Mouse (Mus musculus) embryonic fibroblast, embryonic 13.5 days (primary cell): ENCODE measurements around the gene Idh1. TPM values are rescaled to one million over a fixed set of nuclear protein-coding genes. Genes with fewer than 3 reads are reported as not detected.

ENCODE experiments used
- H3K27ac ChIP-seq: 2 replicates; pipeline ENCODE4 v1.5.1; 2012; ENCODE audit warnings: low read length, control low read depth, inconsistent platforms; ENCODE audit not compliant: insufficient read depth
- H3K4me1 ChIP-seq: 2 replicates; pipeline ENCODE4 v1.6.1; 2011; ENCODE audit warnings: low read length; ENCODE audit not compliant: control insufficient read depth, insufficient read depth
- H3K4me3 ChIP-seq: 2 replicates; pipeline ENCODE4 v1.5.1; 2011; ENCODE audit warnings: mild to moderate bottlenecking, control low read depth, low read length; ENCODE audit not compliant: insufficient read depth
- CTCF ChIP-seq: IDR thresholded peaks from 2 replicates; pipeline ENCODE4 v1.5.1; 2011; ENCODE audit warnings: mild to moderate bottlenecking, control low read depth, low read length, moderate library complexity, borderline replicate concordance; ENCODE audit not compliant: insufficient read depth
- POLR2A ChIP-seq: IDR thresholded peaks from 2 replicates; pipeline ENCODE4 v1.6.1; 2011; ENCODE audit warnings: low read depth, mild to moderate bottlenecking, control low read depth, low read length, moderate library complexity
- polyA plus RNA-seq: library from polyadenylated mRNA; stranded (reverse); fragments of >200 nt; gene quantifications from 2 replicates; pipeline ENCODE4 v1.2.4, GENCODE M21; 2011; ENCODE audit warnings: low read depth; ENCODE audit not compliant: missing spikeins, insufficient read length

Idh1 gene
- polyA plus RNA-seq, 1 experiment, result 106 TPM

DNA sequence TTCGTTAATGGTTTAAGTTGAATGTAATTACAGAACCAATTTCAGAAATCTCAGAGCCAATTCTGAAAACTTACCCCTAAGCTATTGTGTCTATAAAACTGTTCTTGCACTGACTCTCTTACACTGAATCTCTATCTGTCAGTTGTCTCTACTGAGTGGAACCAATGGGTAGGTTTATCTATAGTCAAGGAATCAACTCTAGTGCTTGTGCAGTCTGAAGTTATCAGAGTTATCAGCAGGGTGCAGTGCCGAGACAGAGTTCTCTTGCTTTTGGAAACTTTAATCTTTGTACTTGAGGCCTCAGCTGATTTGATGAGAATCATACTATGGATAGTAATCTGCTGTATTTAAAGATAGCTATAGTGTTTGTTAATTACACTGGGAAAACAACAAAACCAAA is 12.1 kb upstream of the Idh1 start:
- Histone ChIP-seq H3K4me3 (no peak overlapping the region), H3K27ac (no peak overlapping the region), H3K4me1 (no peaks in the 10 kb centered on the region)
- TF ChIP-seq CTCF (no peak), POLR2A (no peak)

GRCm38 (mm10) chr1:65193226-65193625 is 6.9 kb upstream of the Idh1 start:
- Histone ChIP-seq H3K4me3 (no peak overlapping the region), H3K4me1 (no peaks in the 10 kb centered on the region), H3K27ac (no peak overlapping the region)
- TF ChIP-seq POLR2A (no peak), CTCF (no peak)

DNA sequence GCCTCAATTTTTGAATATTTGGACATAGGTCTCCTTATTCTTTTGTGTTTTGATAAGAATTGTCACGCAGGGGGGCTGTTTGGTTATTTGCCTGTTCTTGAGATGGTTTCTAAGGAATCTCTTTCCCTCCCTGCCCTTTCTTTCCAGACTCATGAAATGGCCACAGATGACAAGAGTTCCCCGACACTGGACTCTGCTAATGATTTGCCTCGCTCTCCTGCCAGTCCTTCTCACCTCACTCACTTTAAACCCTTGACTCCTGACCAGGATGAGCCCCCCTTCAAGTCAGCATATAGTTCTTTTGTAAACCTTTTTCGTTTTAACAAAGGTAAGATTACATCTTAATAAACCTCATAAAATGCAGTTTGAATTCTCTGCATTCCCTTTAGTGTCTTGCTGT is 3.9 kb upstream of the Idh1 start:
- no peak overlapping the region for H3K27ac ChIP-seq
- H3K4me1 ChIP-seq, result no peaks in the 10 kb centered on the region
- H3K4me3 ChIP-seq, result no peak overlapping the region
- no peak for TF ChIP-seq POLR2A
- no peak for TF ChIP-seq CTCF

GRCm38 (mm10) chr1:65187074-65187430 is 752 bp upstream of the Idh1 start:
- Histone ChIP-seq H3K27ac (no peak overlapping the region), H3K4me3 (peak overlapping the region; percentile 99), H3K4me1 (no peaks in the 10 kb centered on the region)
- TF ChIP-seq POLR2A, result no peak
- no peak for TF ChIP-seq CTCF

GRCm38 (mm10) chr1:65185524-65186205 is 635 bp downstream of the Idh1 start:
- 0 out of 2 replicates have a peak overlapping the region, but pooled peaks have one; percentile 48 for H3K27ac ChIP-seq
- TF ChIP-seq CTCF, result no peak
- TF ChIP-seq POLR2A, result no peak
- peak overlapping the region; percentile 79 for H3K4me3 ChIP-seq
- no peaks in the 10 kb centered on the region for H3K4me1 ChIP-seq

DNA sequence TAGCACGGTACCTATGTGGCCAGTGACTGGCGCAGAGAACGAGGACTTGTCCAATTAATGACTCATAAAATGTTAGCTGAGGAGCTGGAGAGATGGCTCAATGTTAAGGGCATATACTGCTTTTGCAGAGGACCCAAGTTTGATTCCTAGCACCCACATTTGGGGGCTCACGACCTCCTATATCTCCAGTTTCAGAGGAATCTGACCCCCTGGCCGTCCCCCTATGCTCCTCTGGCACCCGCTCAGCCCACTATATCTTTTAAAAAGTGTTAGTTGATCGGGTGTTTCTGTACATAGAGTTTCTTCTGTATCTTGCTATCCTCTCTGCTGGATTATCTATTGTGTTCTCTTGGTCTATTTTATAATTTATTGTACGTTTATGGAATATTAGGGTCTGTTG is 1.3 kb downstream of the Idh1 start:
- H3K27ac ChIP-seq, result no peak overlapping the region
- no peaks in the 10 kb centered on the region for H3K4me1 ChIP-seq
- no peak overlapping the region for H3K4me3 ChIP-seq
- TF ChIP-seq CTCF (no peak), POLR2A (no peak)

- Histone ChIP-seq H3K27ac (no peak overlapping the region), H3K4me3 (no peak overlapping the region), H3K4me1 (no peaks in the 10 kb centered on the region)
- TF ChIP-seq CTCF (no peak), POLR2A (no peak)
These were observed 2.3 kb downstream of the Idh1 start for GRCm38 (mm10) chr1:65183994-65184393.

- Histone ChIP-seq H3K4me3 (no peak overlapping the region), H3K4me1 (no peaks in the 10 kb centered on the region), H3K27ac (no peak overlapping the region)
- no peak for TF ChIP-seq CTCF
- no peak for TF ChIP-seq POLR2A
These were observed 4.8 kb downstream of the Idh1 start for GRCm38 (mm10) chr1:65181459-65181858.

DNA sequence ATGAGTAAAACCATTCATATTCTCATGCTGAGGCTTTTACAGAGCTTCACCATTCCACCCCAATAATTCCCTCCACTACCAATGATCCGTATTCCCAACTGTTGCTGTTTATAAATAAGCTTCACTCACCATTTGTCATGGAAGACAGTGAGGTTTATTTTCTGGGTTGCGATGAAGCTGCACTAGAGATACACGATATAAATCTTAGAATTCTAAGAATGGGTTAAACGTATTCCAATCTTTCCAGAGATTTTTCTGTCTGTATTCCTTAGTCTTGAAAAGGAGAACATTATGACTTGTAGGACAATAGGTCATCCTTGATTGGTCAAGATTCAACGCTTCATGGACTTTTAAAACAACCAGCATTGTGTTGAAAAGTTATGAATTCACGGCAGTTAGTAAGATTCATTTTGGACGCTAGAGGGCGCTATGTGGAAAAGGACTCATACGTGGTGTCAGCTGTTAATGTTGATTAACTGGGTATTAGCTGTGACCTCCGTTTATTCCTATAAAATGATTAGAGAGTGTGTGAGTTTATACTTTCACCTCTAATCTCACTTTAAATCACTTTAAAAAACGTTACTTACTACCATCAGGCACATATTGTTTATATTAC is 6.6 kb downstream of the Idh1 start:
- Histone ChIP-seq H3K4me1 (no peaks in the 10 kb centered on the region), H3K27ac (peak overlapping the region; percentile 70), H3K4me3 (peak overlapping the region; percentile 64)
- TF ChIP-seq POLR2A (no peak), CTCF (no peak)

DNA sequence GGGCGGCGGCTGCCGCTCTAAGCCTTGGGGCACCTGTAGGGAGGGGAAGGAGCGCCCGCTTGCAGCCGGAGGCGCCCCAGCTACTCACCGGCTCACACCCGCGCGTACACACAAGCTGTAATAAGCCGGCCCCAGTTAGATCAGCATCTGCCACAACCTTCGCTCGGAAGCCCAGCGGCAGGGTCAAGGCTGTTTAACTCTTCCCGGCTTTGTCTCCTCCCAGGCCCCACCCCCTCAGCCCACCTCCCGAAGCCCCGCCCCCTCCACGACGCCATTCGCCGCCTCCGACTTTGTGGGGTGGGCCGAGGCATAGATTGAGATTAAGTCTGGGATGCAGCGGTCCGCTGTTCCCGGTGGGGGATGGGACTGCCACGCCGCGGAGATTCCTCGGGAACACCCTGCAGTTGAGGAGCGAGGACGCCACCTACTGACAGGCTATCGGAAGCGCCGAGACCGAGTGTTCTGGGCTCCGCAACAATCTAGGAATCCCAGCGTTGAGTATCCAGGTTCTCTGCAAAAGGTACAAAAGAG is 7.3 kb downstream of the Idh1 start:
- H3K4me1 ChIP-seq, result no peaks in the 10 kb centered on the region
- peak; percentile 91 for TF ChIP-seq POLR2A
- TF ChIP-seq CTCF, result peak; percentile 94

More for the DNA sequence above, 7.3 kb downstream of the Idh1 start:
- peak overlapping the region; percentile 94 for H3K4me3 ChIP-seq
- peak overlapping the region; percentile 70 for H3K27ac ChIP-seq
